Mouse (Mus musculus): ENCODE data around the gene Slc22a15. TPM values are rescaled to one million over a fixed set of nuclear protein-coding genes. Genes with fewer than 3 reads are reported as not detected.

The Slc22a15 gene
- total RNA-seq, 2 experiments from 2014 or later, result 0.42 to 2.1 TPM

DNA sequence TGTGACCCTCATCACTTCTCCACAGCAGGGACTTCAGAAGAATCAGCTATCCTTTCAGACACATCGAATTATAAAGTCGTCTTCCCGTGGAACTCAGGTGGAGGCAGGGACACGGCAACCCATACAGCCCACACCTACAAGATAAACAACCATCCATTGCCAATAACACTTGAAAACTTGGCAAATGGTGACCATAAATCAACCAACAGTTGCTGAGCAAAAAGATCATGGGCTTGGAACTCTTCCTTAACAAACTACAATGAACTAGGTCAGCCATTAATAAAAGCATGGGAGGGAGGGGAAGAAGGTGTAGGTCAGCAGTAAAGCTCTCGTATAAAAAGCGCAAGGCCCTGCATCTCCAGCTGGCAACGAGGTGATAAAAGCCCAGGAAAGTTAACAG lies 1.9 kb downstream of the Slc22a15 start:
- ATAC-seq (replicated peaks; ENCODE audit: low FRiP score, low TSS enrichment, poor library complexity, severe bottlenecking), result no peak

DNA sequence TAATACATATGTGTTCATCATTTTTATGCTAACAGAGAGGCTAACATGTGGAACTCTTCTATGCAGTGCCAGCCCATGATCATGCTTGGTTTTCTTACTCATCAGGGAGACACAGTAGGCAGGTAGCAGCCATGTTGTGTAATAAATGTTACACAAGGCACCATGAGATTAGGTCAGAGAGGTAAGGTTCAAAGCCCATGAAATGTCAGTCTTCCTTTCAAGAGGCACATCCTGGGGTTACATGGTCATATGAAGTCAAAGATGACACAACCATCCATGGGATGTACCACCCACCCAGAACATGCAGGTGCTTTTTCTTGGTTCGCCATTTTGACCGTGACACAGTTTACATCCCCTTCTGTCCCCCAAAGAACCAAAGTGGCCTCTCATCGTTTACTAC lies 5.7 kb downstream of the Slc22a15 start:
- no peak for ATAC-seq (replicated peaks; ENCODE audit: low FRiP score, low TSS enrichment, poor library complexity, severe bottlenecking)

DNA sequence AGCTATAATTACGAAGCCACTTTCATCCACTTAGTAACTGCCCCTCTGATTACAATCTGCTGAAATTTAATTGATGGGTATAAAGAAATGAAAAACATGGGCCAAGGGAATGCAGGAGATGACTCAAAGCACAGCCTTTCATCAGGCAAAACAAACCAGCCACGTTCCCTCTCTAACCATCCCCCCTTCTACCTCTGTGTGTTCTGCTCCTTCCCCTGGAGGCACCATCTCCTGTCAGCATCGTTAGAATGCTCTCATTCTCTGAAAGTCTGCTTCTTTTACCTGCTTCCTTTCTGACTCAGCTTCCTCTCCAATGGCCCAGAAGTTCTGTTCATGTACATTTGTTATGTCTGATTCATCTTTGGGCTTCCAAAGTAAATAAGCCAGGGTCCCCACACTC lies 6.6 kb downstream of the Slc22a15 start:
- ATAC-seq (replicated peaks; ENCODE audit: low FRiP score, low TSS enrichment, poor library complexity, severe bottlenecking), result no peak

DNA sequence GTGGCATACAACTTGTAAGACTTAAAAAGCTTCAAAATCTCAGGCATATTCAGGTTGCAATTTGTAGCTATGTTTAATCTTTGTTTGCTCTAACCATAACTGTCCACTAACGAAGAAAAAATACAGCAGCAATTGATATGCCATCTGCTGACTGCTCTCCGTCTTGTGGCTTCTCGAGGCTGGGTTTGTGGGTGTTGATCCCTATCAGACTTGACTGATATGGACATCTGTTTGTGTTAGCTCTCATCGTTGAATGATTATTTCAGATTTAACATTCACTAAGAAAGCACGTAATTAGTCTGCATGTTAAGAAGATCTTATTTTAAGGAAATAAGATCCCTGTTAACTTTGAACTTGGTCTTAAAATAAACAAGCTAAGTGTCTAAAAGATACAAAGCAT lies 7.7 kb downstream of the Slc22a15 start:
- no peak for ATAC-seq (replicated peaks; ENCODE audit: low FRiP score, low TSS enrichment, poor library complexity, severe bottlenecking)

DNA sequence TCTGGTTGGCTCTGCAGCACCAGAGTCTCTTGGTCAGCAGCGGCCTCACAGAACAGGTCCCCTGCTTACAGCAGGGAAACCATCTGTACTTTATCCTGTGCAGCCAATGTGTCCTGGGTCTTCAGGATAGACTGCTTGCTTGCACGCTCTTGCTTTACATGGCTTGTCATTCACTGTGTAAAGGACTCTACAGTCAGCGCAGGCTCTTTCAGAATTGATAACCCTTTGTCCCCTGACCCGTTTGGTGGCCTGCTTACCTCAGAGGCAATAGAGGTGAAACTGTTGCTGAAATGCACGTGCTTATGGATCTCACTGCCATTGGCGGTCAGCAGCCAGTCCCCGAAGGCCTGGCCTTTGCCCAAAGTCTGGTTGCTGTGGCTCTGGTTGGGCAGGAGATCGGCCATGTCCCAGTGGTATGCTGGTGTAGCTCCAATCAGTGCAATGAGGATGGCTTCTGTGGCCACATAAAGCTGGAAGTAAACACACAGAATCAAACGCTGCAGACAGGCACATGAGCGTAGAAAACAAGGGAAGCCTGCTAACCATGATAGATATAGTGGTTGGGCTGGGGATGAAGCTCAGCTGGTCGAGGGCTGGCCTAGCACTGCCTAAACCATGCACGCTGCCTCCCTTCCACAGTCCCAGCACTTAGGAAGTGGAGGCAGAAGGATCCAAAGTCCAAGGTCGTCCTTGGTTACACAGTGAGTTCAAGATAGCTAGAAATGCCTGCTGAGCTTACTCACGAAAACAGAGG lies 9.0 kb downstream of the Slc22a15 start:
- no peak for ATAC-seq (replicated peaks; ENCODE audit: low FRiP score, low TSS enrichment, poor library complexity, severe bottlenecking)

DNA sequence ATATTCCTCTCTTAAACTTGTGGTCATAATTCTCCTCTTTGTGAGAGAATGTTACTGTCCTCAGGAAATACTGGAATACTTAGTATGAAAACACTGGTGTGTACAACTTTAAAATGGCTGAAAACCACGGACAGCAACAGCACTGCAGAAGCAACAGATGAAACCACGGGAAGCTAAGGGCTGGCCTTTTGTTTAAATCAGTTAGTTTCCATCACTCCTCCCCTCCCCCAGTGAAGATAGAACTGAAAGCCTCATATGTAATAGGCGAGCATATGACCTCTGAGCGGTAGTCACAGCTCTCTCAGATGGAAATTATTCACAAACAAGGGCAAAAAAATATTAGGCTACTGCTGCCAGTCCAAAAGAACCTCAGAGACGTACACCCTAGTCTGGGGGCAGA lies 10.0 kb downstream of the Slc22a15 start:
- no peak for ATAC-seq (replicated peaks; ENCODE audit: low FRiP score, low TSS enrichment, poor library complexity, severe bottlenecking)

DNA sequence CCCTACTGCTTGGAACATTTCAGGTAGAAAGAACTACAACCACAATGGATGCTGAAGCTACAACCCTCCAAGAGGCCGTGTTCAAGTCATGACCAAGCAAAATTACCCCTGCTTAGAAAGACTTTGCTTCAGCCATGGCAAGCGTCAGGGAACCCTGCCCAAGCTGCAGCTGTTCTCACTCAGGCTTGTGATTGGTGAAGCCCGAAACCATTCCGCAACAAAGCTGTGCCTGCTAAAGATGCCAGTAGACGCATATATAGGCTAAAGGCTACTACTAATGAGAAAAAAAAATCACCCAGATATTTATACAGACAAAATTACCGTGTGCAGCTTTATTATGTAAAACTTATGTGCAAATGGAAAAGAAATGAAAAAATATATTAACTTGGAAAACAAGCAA lies 12.2 kb downstream of the Slc22a15 start:
- ATAC-seq (replicated peaks; ENCODE audit: low FRiP score, low TSS enrichment, poor library complexity, severe bottlenecking), result no peak

DNA sequence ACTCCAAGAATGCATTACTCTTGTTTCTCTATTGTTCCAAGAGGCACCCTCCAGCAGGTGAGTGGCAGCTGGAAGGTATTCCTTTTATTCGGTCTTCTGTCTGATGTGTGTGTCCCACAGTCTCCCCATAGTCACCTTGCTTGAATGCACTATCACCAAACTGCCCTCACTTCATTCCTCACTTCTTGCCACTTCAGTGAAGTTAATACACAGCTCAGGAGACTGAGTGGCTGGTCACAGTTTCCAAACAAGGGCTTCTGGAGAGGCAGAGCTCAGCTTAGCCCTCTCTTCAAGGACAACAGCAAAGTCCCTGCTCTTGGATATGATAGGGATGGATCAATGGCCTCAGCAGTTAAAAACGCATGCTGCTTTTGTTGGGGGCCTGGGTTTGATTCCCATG lies 17.2 kb downstream of the Slc22a15 start:
- ATAC-seq (replicated peaks; ENCODE audit: low FRiP score, low TSS enrichment, poor library complexity, severe bottlenecking), result no peak

DNA sequence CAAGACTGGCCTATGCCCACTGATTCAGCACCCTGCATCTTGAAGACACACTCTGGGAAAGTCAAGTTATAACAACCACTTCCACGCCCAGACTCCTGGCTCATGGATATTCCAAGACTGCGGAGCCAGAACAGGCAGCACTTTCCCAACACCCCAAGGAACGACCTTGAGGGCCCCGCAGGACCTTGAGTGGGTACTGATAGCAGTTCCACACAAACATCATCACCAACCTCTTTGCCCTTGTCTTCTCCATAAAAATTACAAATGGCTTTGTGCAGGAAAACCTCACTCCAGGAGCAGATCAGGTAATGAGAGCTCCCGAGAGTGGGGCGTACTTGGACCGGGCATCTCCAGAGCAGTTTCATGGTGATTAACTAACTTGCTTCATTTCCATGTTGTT lies 19.5 kb downstream of the Slc22a15 start:
- no peak for ATAC-seq (replicated peaks; ENCODE audit: low FRiP score, low TSS enrichment, poor library complexity, severe bottlenecking)

DNA sequence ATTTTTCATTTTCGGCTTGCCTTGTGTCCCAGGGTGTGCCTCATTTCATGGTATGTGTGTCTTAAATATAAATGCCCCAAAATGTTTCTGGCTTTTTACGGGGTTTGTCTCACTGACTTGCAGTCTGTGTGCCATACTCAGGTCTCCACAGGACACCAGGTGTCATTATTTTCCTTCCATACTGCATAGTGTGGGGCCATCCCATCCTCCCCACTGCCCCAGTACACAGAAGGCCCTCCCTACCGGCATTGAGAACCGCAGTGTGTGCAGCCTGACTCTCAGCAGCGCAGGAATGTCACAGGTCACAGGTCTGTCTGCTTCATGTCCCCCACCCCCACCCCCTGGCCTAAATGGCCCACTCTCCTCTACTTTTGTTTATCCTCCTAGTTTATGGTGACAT lies 21.2 kb downstream of the Slc22a15 start:
- ATAC-seq (replicated peaks; ENCODE audit: low FRiP score, low TSS enrichment, poor library complexity, severe bottlenecking), result no peak

DNA sequence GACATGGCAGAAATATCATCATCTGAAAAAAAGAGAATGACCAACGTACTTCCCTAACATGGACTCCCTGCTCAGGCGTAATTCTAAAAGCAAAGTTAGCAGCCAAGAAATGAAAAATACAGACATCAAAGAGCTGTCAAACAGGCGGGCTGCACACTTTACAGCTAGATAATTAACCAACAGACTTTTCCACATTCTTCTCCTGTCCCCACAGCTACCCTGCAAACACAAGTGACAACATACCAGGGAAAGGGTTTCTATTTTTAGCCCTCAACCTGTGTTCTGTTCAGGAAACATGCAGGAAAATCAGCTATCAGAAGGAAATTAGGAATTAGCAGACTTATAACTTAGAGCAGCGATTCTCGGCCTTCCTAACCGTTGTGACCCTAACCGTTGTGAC lies 21.9 kb downstream of the Slc22a15 start:
- no peak for ATAC-seq (replicated peaks; ENCODE audit: low FRiP score, low TSS enrichment, poor library complexity, severe bottlenecking)

DNA sequence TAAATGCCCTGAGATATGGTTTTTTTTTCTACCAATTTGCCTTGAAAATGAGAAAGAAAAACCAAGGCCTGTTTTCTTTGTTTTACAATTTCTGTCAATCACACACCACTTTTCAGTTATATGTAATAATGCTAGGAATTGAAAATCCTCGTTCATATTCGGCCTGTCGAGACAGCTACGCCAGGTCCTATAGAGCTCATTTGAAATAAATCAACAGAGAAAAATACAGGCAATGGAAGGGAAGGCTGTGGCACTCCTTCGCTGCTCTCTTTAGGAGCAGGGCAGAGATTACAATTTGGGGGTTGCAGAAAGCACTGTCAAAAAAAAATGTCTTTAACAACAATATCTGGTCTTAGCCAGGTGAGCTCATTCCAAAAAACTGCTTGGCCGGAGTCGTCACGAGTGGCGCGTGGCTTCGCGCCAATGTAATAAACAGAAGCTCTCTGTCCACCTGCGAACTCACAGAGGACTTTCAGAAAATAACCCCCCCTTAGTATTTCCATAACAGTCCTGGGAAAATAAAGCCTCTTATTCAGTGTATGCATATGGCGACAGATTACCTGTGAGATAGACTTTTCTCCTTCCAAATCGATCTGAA lies 26.8 kb downstream of the Slc22a15 start:
- no peak for ATAC-seq (replicated peaks; ENCODE audit: low FRiP score, low TSS enrichment, poor library complexity, severe bottlenecking)

DNA sequence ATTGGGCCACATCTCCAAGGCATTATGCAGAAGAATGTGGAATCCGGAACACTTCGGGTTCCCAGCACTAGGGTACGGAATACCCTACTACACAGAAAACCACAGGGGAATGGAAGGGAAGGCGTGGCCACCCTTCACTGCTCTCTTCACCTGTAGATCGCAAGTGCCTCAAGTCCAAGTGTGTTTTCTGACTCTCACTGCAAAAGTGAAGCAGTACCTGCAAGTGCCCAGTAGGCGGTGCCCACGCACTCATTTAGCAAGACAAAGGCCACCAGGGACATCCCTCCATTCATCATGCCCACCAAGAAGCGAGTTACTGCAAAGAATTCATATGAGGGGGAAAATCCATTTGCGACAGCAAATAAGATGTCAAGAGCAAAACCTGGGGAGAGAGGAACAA lies 27.4 kb downstream of the Slc22a15 start:
- peak; percentile 80 for ATAC-seq (replicated peaks; ENCODE audit: low FRiP score, low TSS enrichment, poor library complexity, severe bottlenecking)

DNA sequence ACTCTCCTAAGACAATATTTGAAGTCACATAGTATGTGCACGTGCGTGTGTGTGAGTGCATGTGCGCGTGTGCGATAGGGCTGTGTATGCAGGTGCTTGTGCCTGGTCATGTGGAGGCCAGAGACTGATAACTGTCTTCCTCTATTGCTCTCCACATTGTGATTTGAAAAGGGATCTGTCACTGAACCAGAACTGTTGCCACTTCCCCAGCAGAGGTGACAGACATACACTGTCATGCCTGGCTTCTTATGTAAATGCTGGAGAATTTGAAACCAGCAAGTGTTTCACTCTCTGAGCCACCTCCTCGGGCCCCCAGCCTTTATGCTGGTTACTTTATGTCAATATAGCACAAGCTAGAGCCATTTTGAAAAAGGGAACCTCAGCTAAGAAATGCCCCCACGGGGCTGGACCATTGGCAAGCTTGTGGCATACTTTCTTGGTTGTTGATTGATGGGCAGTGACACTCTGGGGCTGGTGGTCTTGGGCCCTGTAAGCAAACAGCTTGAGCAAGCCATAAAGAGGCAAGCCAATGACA lies 28.8 kb downstream of the Slc22a15 start:
- no peak for ATAC-seq (replicated peaks; ENCODE audit: low FRiP score, low TSS enrichment, poor library complexity, severe bottlenecking)

DNA sequence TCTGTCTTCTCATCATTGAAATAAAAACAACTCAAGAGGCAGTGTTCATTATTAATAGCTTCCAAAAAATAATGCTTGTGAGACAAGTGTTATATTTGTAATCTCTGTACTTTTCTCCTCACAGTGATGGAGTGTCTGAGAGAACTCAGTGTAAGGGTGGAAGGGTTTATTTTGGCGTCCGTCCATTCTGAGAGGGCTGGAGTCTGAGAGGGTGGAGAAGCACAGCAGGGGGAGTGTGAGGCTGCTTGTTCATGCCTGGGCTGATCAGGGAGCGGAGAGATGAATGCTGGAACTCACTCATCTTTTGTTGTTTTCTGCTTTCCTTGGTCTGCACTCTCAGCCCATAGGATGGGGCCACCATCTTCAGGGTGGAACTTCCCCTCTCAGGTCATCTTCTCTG lies 38.7 kb downstream of the Slc22a15 start:
- ATAC-seq (replicated peaks; ENCODE audit: low FRiP score, low TSS enrichment, poor library complexity, severe bottlenecking), result no peak

DNA sequence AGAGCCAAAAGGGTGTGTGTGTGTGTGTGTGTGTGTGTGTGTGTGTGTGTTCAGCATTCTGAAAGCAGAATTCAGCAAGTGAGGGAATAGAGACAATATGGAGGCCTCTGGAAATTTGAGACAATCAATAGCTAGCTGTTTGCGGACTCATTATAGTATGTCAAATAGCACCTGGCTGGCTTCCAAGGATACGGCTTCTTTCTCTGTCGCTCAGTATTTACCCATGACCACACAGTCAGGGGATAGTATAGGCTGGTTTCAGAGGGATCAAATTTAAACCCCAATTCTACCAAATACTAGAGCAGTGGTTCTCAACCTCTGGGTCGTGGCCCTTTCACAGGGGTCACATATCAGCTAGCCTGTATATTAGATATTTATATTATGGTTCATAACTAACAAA lies 39.2 kb downstream of the Slc22a15 start:
- ATAC-seq (replicated peaks; ENCODE audit: low FRiP score, low TSS enrichment, poor library complexity, severe bottlenecking), result no peak

DNA sequence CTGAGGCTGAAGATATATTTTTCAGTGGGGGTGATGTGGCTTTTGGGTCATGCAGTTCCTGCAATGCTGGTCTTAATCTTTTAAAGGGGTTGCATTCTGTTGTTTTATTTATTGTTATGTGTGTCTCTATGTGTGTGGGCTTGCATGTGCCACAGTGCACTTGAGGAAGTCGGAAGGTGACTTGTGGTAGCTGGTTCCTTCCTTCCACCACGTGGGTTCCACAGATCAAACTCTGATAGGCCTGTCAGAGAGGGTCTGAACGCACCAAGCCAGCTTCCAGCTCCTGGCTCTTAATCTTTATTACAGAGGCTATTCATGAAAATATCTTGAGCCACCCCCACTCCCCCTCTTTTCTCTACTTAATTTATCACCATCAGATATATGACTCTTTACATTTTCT lies 40.4 kb downstream of the Slc22a15 start:
- ATAC-seq (replicated peaks; ENCODE audit: low FRiP score, low TSS enrichment, poor library complexity, severe bottlenecking), result no peak

DNA sequence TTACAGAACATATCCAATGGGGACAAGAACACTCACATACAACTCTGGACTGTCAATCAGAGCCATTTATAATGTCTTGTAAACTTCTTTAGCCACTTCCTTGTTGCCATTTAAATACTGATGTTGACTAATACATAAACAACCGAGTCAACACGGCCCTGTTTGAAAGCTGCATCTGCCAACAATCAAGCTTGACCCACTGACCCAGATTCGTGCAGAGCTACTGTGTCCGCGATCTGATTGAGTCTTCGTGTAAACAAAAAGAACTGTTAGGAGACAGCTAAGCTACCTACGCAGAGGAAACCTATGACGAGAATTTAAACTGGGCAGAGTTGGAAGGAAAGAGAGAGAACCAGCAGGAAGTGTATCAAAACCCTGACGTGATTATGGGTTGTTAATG lies 42.5 kb downstream of the Slc22a15 start:
- no peak for ATAC-seq (replicated peaks; ENCODE audit: low FRiP score, low TSS enrichment, poor library complexity, severe bottlenecking)

DNA sequence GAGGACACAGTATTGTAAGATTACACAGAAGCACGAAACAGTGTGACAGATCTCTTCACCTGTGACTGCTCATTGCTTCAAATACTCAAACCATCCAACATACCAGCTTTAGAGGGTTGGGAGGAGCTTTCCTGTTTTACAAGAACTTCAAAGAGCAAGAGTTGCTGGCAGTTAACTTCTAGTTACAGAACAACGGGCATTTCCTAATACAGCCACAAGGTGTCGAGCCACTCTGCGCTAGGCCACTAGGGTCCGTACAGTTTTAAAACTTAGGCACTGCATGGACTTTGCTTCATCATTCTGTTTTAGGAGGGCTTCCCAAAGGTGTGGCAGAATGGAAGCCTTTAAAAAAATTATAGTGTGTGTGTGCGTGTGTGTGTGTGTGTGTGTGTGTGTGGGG lies 43.4 kb downstream of the Slc22a15 start:
- no peak for ATAC-seq (replicated peaks; ENCODE audit: low FRiP score, low TSS enrichment, poor library complexity, severe bottlenecking)

DNA sequence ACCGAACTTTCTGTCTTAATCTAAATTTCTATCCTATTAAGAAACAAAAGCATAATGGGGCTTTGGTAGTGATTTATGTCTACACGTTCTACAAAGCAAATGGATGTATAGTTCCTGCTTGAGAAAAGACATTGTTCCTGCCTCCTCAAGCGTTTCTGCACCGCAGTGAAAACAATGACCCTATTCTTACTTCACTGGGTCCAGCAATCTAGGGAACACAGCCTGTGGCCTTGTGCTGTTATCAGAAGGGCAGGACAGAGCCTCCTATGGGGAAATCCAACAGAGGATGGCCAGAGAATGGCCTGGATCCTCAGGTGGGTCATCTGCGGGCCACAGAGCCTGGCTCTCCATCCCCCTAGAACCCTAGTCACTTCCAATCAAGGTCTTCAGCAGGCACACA lies 46.1 kb downstream of the Slc22a15 start:
- no peak for ATAC-seq (replicated peaks; ENCODE audit: low FRiP score, low TSS enrichment, poor library complexity, severe bottlenecking)
